Comparison of ENCODE assay signal across 12 mouse cellular contexts in genomic region chr10:120363983-120364582, GRCm38 (mm10).
DNase-seq lines count a peak whose midpoint lies in the region; ATAC-seq and TF ChIP-seq lines count a peak whose summit lies in the region.
"Had no signal": no experiment of that assay in that cellular context is flagged by ENCODE, and none has a peak within 500 bp of the region (broad histone marks: within the 10 kb centered on the region; RNA-seq: fewer than 3 reads in every experiment).

No protein-coding gene starts in this region.

- peak overlapping the region; percentile 37 for H3K4me3 ChIP-seq in kidney, embryonic 16.5 days (ENCODE audit: low read length)
- no peak overlapping the region for H3K4me3 ChIP-seq in embryonic facial prominence, embryonic 12.5 days
- H3K4me3 ChIP-seq in limb, embryonic 12.5 days (replicated peaks) = no peak overlapping the region
- H3K4me3 ChIP-seq in liver, postnatal 0 days (ENCODE audit: low read depth, low read length) = 0 out of 2 replicates have a peak overlapping the region, but pooled peaks have one; percentile 13
- H3K4me3 ChIP-seq: layer of hippocampus, adult 2 months; midbrain, embryonic 15.5 days had no signal

- H3K36me3 ChIP-seq in kidney, embryonic 16.5 days (ENCODE audit: insufficient read depth, low read length) = peaks cover 11% of the 10 kb centered on the region; the same call in 1 of the 2 replicates
- peaks cover 12% of the 10 kb centered on the region; the same call in 1 of the 2 replicates for H3K36me3 ChIP-seq in embryonic facial prominence, embryonic 12.5 days
- peaks cover 34% of the 10 kb centered on the region for H3K36me3 ChIP-seq in limb, embryonic 12.5 days
- no peaks in the 10 kb centered on the region for H3K36me3 ChIP-seq in liver, postnatal 0 days (replicated peaks; ENCODE audit: insufficient read depth, low read length)
- H3K36me3 ChIP-seq: midbrain, embryonic 15.5 days had no signal

- H3K27me3 ChIP-seq in kidney, embryonic 16.5 days (ENCODE audit: insufficient read depth, low read length) = no peaks in the 10 kb centered on the region
- no peaks in the 10 kb centered on the region for H3K27me3 ChIP-seq in embryonic facial prominence, embryonic 12.5 days
- H3K27me3 ChIP-seq in limb, embryonic 12.5 days = no peaks in the 10 kb centered on the region
- no peaks in the 10 kb centered on the region for H3K27me3 ChIP-seq in liver, postnatal 0 days (ENCODE audit: insufficient read depth, low read length)
- H3K27me3 ChIP-seq: midbrain, embryonic 15.5 days had no signal

- peaks cover 49% of the 10 kb centered on the region for H3K4me1 ChIP-seq in kidney, embryonic 16.5 days (ENCODE audit: insufficient read depth, low read length)
- peaks cover 35% of the 10 kb centered on the region for H3K4me1 ChIP-seq in embryonic facial prominence, embryonic 12.5 days
- peaks cover 52% of the 10 kb centered on the region for H3K4me1 ChIP-seq in limb, embryonic 12.5 days (replicated peaks)
- H3K4me1 ChIP-seq in liver, postnatal 0 days (ENCODE audit: insufficient read depth) = no peaks in the 10 kb centered on the region

- H3K27ac ChIP-seq in kidney, embryonic 16.5 days (ENCODE audit: low read length) = peak overlapping the region; percentile 92
- H3K27ac ChIP-seq in embryonic facial prominence, embryonic 12.5 days = peak overlapping the region; percentile 88
- H3K27ac ChIP-seq in limb, embryonic 12.5 days = peak overlapping the region; percentile 81
- no peak overlapping the region for H3K27ac ChIP-seq in liver, postnatal 0 days (ENCODE audit: low read depth)
- H3K27ac ChIP-seq: layer of hippocampus, adult 2 months; midbrain, embryonic 15.5 days had no signal

- no peak for ATAC-seq in kidney, embryonic 16.5 days (ENCODE audit: low FRiP score, low TSS enrichment)
- ATAC-seq in embryonic facial prominence, embryonic 12.5 days (ENCODE audit: insufficient number of reproducible peaks, insufficient read depth, low FRiP score, low TSS enrichment) = no peak
- ATAC-seq in limb, embryonic 12.5 days (ENCODE audit: insufficient number of reproducible peaks, insufficient read depth, low FRiP score, low TSS enrichment, low read depth) = no peak
- no peak for ATAC-seq in liver, postnatal 0 days
- ATAC-seq: CD4-positive, CD25-positive, alpha-beta regulatory T cell, adult 4 months; lung, postnatal 0 days; midbrain, embryonic 15.5 days had no signal

- H3K9ac ChIP-seq in kidney, embryonic 16.5 days (replicated peaks; ENCODE audit: low read length) = 0 out of 2 replicates have a peak overlapping the region, but pooled peaks have one; percentile 3
- H3K9ac ChIP-seq in embryonic facial prominence, embryonic 12.5 days = no peak overlapping the region
- H3K9ac ChIP-seq in limb, embryonic 12.5 days (replicated peaks) = no peak overlapping the region
- no peak overlapping the region for H3K9ac ChIP-seq in liver, postnatal 0 days (replicated peaks)
- H3K9ac ChIP-seq: midbrain, embryonic 15.5 days had no signal

- no peaks in the 10 kb centered on the region for H3K9me3 ChIP-seq in kidney, embryonic 16.5 days (ENCODE audit: low read length)
- no peaks in the 10 kb centered on the region for H3K9me3 ChIP-seq in embryonic facial prominence, embryonic 12.5 days
- no peaks in the 10 kb centered on the region for H3K9me3 ChIP-seq in limb, embryonic 12.5 days
- H3K9me3 ChIP-seq in liver, postnatal 0 days (ENCODE audit: low read length) = no peaks in the 10 kb centered on the region
- H3K9me3 ChIP-seq: midbrain, embryonic 15.5 days had no signal

- no peak for TF ChIP-seq CTCF in liver, postnatal 0 days (IDR thresholded peaks at IDR 0.05; ENCODE audit: low read depth)

- WGBS in kidney, embryonic 16.5 days = 42% methylated on average over 20 of the region's 20 CpGs
- WGBS in embryonic facial prominence, embryonic 12.5 days = 60% methylated on average over 20 of the region's 20 CpGs
- WGBS in limb, embryonic 12.5 days = 70% methylated on average over 20 of the region's 20 CpGs
- 58% methylated on average over 20 of the region's 20 CpGs for WGBS in liver, postnatal 0 days (ENCODE audit: insufficient replicate concordance)

- DNase-seq in kidney, postnatal 4 days = no peak
- DNase-seq in liver, postnatal 0 days = no peak
- no peak for DNase-seq in Muller cell, postnatal 12 days (ENCODE audit: inconsistent ontology term)
- no peak for DNase-seq in thymus, postnatal 14 days
- DNase-seq: right cerebral cortex, adult 18-20 months had no signal

- TF ChIP-seq EP300 in liver, postnatal 0 days (IDR thresholded peaks at IDR 0.05; ENCODE audit: low read depth) = no peak

- peak overlapping the region; percentile 47 for H3K4me2 ChIP-seq in kidney, embryonic 16.5 days (replicated peaks; ENCODE audit: low read depth, low read length)
- H3K4me2 ChIP-seq in embryonic facial prominence, embryonic 12.5 days (replicated peaks) = no peak overlapping the region
- peak overlapping the region; percentile 32; the same call in 1 of the 2 replicates for H3K4me2 ChIP-seq in limb, embryonic 12.5 days
- peak overlapping the region; percentile 46 for H3K4me2 ChIP-seq in liver, postnatal 0 days (ENCODE audit: low read depth, low read length)
- H3K4me2 ChIP-seq: midbrain, embryonic 15.5 days had no signal

Comparison
In these comparisons a context has a peak if more than half of its experiments do, and no peak if none do; other contexts are left out.
1. H3K4me3 ChIP-seq: peak in kidney, embryonic 16.5 days (single experiment) and liver, postnatal 0 days (single experiment); none in embryonic facial prominence, embryonic 12.5 days (single experiment) and limb, embryonic 12.5 days (single experiment).